Mouse (Mus musculus) megakaryocyte, adult 5-6 weeks (primary cell): ENCODE measurements at regions not wholly inside any gene's neighbourhood (a gene's known extent, or its start where the extent isn't known, plus 50 kb on each side); places are given as distances from the start of the nearest gene placed in this dataset.
"Not testable (repeated sequence)": the region's sequence is repeated elsewhere in the genome, so short reads cannot be mapped to it uniquely, and the experiment has no call there.

Source experiments
- ATAC-seq: 2 replicates; pipeline ENCODE4 v1.8.0; 2016; ENCODE audit warnings: mild to moderate bottlenecking, inconsistent platforms; ENCODE audit not compliant: poor library complexity, severe bottlenecking

DNA sequence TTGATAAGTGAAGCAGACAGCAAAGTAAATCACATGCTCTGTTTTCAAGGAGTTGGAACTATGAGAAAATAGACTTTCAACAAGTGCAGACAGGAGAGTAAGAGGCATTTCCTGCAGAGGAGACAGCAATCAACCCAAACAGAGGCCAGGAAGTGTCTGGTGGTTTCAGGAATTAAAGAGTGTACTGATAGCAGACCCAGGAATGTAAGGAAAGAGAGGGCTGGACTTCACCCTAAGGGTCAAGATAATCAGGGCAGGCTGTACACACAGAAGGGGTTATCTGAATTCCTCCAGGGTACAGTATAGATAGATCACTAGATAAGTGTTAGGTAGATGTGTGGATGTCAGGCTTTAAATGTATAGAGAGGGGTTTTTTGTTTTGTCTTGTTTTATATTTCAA, 123.6 kb upstream of the Emcn start:
- no peak for ATAC-seq

DNA sequence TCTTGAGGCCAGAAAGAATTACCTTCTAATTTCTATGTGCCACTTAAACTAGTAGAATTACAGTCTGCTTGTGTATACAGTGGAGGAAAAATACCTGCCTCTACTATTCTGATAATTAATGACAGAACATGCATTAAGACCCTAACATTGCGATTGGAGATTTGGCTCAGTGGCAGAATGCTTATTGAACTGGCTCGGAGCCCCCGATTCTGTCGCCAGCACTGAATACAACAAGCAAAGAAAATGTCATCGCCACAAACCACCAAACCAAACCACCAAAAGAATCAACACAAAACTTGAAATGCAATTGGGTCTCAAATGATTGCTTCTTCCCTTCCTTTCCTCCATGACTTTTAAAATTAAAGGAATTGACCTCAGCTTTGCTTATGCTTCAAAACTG, 122.9 kb upstream of the Emcn start:
- ATAC-seq = no peak

- ATAC-seq = no peak
These were observed 114.7 kb upstream of the Emcn start for GRCm38 (mm10) chr3:137226151-137226550.

DNA sequence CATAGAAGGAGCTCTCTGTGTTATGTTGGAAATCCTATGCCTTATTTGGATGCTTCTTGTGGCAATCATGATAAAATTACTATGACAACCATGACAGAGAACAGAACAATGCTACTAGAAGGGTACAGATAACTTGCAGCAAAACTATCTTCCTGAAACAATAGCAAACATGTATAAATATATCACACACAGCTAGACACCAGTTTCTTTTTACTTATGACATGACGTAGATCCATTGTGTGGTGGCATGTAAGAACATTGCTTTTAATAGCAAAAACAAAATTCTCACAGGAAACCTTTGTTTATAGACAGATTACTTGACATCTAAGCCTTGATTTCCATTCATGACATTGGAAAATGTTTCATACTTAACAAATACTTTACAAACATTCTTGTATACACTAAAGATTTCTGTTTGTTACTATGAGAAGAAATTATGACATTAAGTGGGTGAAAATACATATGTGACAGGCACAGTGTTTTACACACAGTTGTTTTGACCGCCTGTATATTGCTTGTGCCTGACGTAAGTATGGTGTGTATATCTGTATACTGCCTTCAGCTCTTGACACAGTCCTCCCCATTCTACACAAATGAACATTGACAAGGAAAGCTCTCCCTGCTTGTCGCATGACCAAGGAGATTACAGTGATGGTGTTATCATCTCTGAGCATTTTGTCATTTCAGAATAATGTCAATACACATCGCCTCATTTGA, 113.6 kb upstream of the Emcn start:
- ATAC-seq = no peak

DNA sequence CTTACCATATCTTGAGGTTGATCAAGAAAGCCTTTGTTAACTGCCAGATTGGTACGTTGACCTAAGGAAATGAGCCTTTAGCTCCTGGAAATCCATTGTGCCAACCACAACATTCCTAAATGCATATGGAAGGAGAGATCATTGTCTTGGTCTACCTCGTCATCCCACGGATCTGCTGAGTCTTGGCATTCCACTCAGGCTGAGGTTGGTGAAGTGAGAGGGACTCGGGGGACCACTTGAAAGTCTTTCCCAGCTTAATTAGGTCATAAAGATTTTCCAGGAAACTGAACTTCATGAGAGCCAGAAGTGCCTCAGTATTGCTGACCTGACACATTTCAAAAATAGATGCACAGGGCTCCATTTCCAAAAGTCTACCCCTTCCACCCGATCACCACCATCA, 112.5 kb upstream of the Emcn start:
- no peak for ATAC-seq

GRCm38 (mm10) chr3:137242877-137243276, 98.0 kb upstream of the Emcn start:
- no peak for ATAC-seq

- peak; percentile 77 for ATAC-seq
These were observed 77.0 kb upstream of the Emcn start for GRCm38 (mm10) chr3:137263907-137264306.

DNA sequence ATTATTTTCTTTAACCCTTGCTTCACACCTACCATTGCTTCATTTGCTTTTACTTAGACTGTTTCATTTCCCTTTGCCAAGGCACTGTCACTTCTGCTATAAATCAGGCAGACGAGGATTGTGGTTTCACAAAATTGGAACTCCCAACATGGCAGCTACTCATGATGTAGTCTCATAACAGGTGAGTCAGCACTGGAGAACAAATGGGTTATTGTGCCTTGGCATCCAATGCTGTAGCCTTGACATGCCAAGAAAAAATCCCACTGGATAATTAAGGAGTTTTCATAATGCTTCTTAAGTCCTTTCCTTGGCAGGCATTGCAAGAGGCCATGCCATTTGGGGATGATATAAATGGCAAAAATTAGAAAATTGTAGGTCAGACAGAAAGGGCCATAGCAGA, 73.1 kb upstream of the Emcn start:
- peak; percentile 74 for ATAC-seq

DNA sequence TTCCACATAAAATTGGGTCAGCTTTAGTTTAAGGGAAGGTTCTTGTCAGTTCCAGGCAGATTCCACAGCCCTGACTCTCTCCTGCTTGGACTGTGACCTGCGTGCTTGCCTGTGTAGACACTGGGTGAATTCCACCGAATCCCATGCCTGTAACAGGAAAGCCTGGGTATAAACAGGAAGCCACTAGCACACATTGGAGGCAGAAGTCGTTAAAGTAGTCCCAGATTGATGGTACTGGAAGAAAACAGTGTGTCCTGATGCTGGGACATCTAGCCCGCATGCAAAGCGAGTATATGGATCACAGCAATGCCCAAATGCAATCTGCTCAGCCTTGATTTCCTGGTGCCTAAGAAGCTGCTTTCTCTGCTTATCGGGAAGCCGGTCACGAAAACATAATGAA, 65.4 kb upstream of the Emcn start:
- ATAC-seq = no peak

GRCm38 (mm10) chr3:137279284-137279683, 61.6 kb upstream of the Emcn start:
- no peak for ATAC-seq

GRCm38 (mm10) chr3:137281052-137281451, 59.8 kb upstream of the Emcn start:
- no peak for ATAC-seq

- not testable (repeated sequence) for ATAC-seq
These were observed 53.3 kb upstream of the Emcn start for GRCm38 (mm10) chr3:137287558-137287957.

DNA sequence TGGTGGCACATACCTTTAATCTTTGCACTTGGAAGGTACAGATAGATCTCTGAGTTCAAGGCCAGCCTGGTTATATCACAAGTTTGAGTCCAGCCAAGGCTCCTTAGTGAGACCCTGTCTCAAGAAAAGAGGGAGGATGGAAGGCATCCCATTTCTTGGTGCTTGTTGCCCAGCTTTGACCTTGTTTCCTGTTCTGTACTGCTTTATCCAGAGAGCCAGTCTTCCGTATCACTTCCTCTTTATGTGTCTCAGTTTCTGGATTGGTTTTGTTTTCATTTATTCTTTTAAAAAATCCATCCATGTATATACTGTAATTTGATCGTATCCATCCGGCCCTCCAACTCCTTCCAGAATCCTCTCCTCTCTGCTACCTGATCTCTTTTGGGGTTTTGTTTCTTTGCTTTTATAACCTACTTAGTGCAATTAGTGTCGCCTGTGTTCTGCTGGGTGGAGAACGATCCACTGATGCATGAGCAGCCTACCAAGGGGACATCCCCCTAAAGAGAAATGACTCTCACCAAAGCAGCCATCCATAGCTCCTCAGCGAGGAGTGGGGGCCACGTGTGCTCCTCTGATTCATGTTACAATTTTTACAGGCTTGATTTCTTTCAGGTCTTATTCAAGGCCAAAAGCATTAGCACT, 52.4 kb upstream of the Emcn start:
- ATAC-seq = peak; percentile 58

- ATAC-seq = peak; percentile 12; the same call in 1 of the 2 replicates
These were observed 51.8 kb upstream of the Emcn start for GRCm38 (mm10) chr3:137288943-137289682.

- ATAC-seq = no peak
These were observed 51.2 kb upstream of the Emcn start for GRCm38 (mm10) chr3:137289683-137289984.
